Mouse (Mus musculus): ENCODE measurements around the gene Wbp1l.

DNA sequence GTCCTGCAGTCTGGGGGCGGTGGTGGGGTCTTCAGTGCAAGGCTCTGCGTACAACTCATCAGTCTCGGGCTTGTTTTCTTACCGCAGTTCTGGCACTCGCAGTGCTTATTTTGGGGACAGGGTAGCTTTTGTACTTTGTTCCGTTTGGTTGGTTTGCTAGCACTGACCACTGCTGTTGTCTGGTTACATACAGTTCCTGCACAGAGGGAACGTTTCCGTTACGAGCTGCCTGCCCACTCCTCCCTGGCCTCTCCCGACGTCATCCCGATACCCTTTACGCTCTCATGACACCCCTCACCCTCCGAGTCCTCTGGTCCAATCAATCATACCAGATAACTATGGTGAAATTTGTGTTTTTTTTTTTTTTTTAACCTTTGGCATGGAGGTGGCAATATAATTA, 2.6 kb downstream of the Wbp1l start:
- no peak for TF ChIP-seq GATA1 (IDR thresholded peaks at IDR 0.05; ENCODE audit: borderline replicate concordance, low read length)
- no peak for TF ChIP-seq CTCF (IDR thresholded peaks at IDR 0.05; ENCODE audit: low read depth, low read length)

Data from G1E (cell line).